ENCODE assay signal across 9 mouse cellular contexts in the genomic region with DNA sequence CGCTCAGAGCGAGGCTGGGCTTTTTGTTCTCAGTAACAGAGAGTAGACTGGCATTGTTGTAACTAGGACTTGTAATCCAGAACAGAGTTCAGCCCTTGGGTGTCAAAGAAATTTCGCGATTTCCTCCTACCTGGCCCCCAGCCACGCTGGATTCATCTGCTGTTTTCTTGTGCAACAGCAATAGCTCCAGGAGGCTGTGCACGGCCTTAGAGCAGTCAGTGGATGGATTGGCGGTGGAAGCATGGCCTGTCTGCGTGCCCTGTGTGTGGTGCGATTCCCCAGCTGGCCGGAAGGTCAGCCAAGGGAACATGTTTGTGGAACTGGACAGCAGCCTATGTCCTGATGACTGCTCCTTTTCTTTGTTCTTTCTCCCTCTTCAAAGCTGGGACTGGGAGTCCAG. TPM values are rescaled to one million over a fixed set of nuclear protein-coding genes. Genes with fewer than 3 reads are reported as not detected.
DNase-seq lines count a peak whose midpoint lies in the region; ATAC-seq and TF ChIP-seq lines count a peak whose summit lies in the region.
"Had no signal": no experiment of that assay in that cellular context is flagged by ENCODE, and none has a peak within 500 bp of the region (broad histone marks: within the 10 kb centered on the region; RNA-seq: fewer than 3 reads in every experiment).

No protein-coding gene starts in this region.

- no peaks in the 10 kb centered on the region for H3K4me1 ChIP-seq in kidney, adult 2 months (ENCODE audit: control insufficient read depth, insufficient read depth, low read length)
- peaks cover 27% of the 10 kb centered on the region for H3K4me1 ChIP-seq in kidney, embryonic 15.5 days
- H3K4me1 ChIP-seq: liver, embryonic 15.5 days had no signal

- no peak for TF ChIP-seq POLR2A in kidney, adult 2 months (IDR thresholded peaks at IDR 0.05; ENCODE audit: low read depth, low read length)

- DNase-seq in kidney, adult 2 months, result peak; percentile 62
- peak; percentile 60 to 66 for DNase-seq in cerebellum, postnatal 10 days
- DNase-seq in kidney, postnatal 25 days, result peak; percentile 51 to 76
- peak; percentile 64 for DNase-seq in testis, postnatal 14 days (ENCODE audit: low spot score)
- DNase-seq in left cerebral cortex, adult 11 months (ENCODE audit: low spot score), result no peak

- no peak for ATAC-seq in kidney, embryonic 15.5 days (replicated peaks; ENCODE audit: low FRiP score)
- no peak for ATAC-seq in granulocyte monocyte progenitor cell, adult 5-6 weeks (replicated peaks; ENCODE audit: poor library complexity, severe bottlenecking)
- ATAC-seq in CD4-positive, CD25-positive, alpha-beta regulatory T cell, adult 4 months, result no peak

- H3K9ac ChIP-seq in kidney, embryonic 15.5 days, result no peak overlapping the region
- H3K9ac ChIP-seq: liver, embryonic 15.5 days had no signal

- no peaks in the 10 kb centered on the region for H3K27me3 ChIP-seq in kidney, adult 2 months (replicated peaks; ENCODE audit: control insufficient read depth, insufficient read depth, low read length)
- peaks cover 13% of the 10 kb centered on the region; the same call in 1 of the 2 replicates for H3K27me3 ChIP-seq in kidney, embryonic 15.5 days
- H3K27me3 ChIP-seq: liver, embryonic 15.5 days had no signal

- 78% methylated on average over 10 of the region's 10 CpGs for WGBS in kidney, adult 2 months
- 69% methylated on average over 10 of the region's 10 CpGs for WGBS in kidney, embryonic 15.5 days

- H3K4me3 ChIP-seq in kidney, adult 2 months (ENCODE audit: insufficient read depth, low read depth, low read length), result no peak overlapping the region
- H3K4me3 ChIP-seq in kidney, embryonic 15.5 days (replicated peaks), result no peak overlapping the region
- H3K4me3 ChIP-seq: liver, embryonic 15.5 days had no signal

- H3K4me2 ChIP-seq in kidney, embryonic 15.5 days, result no peak overlapping the region
- H3K4me2 ChIP-seq: liver, embryonic 15.5 days had no signal

- H3K9me3 ChIP-seq in kidney, embryonic 15.5 days (replicated peaks), result no peaks in the 10 kb centered on the region
- H3K9me3 ChIP-seq: liver, embryonic 15.5 days had no signal

- H3K27ac ChIP-seq in kidney, adult 2 months (ENCODE audit: insufficient read depth, low read depth, low read length), result no peak overlapping the region
- H3K27ac ChIP-seq in kidney, embryonic 15.5 days, result no peak overlapping the region
- H3K27ac ChIP-seq: liver, embryonic 15.5 days had no signal

- no peaks in the 10 kb centered on the region for H3K36me3 ChIP-seq in kidney, adult 2 months (ENCODE audit: control insufficient read depth, insufficient read depth, low read length)
- H3K36me3 ChIP-seq in kidney, embryonic 15.5 days, result no peaks in the 10 kb centered on the region
- H3K36me3 ChIP-seq: liver, embryonic 15.5 days had no signal

- TF ChIP-seq CTCF in kidney, adult 2 months (conservative IDR thresholded peaks at IDR 0.05; ENCODE audit: insufficient read depth, insufficient read length, low read depth, low read length), result no peak

RNA-seq across cellular contexts. Expression of gene Sc5d, which starts 46.4 kb away (rescaled TPM):
- 55.2 and 61.9 TPM in 2 replicates for polyA plus RNA-seq in kidney, adult 2 months (2012; rRNA removed)
- 35.3 and 36.3 TPM in 2 replicates for polyA plus RNA-seq in kidney, embryonic 15.5 days (2015; fragmentation: Nextera tagmentation; extraction: Ambion mirVana)
- 12.3 and 14.4 TPM in 2 replicates for total RNA-seq in granulocyte monocyte progenitor cell, adult 5-6 weeks (2014; fragmentation: Nextera tagmentation)
- 20.1 and 29.9 TPM in 2 replicates for total RNA-seq in granulocyte monocyte progenitor cell, adult 5-6 weeks (2017)
- 100 to 1,000 TPM in 1 of 2 experiments, 10 to 100 TPM in 1; 84.3 to 105 TPM for polyA plus RNA-seq in CD4-positive, CD25-positive, alpha-beta regulatory T cell, adult 4 months (2017; shearing (Covaris generic))
